Mouse (Mus musculus) liver, embryonic 14.5 days (tissue): Measurements from ENCODE around the gene Ctsk. TPM values are rescaled to one million over a fixed set of nuclear protein-coding genes. Genes with fewer than 3 reads are reported as not detected.

ENCODE experiments used
- ATAC-seq: fragments of 200-750 bp; cut with Nextera tagmentation; 2 replicates; pipeline ENCODE4 v1.8.0; 2017; ENCODE audit warnings: moderate number of reproducible peaks, mild to moderate bottlenecking, moderate library complexity; ENCODE audit not compliant: insufficient read depth
- DNase-seq, 3 experiments: peaks; one replicate each; pipeline ENCODE4 v3.0.0-alpha.2; 2012 to 2013; ENCODE audit warnings: low read depth in 3 of 3, low spot score in 3 of 3
- H3K27ac ChIP-seq: fragments of 300-500 bp; sonication (generic); 2 replicates; pipeline ENCODE4 v1.5.1; 2014; ENCODE audit warnings: moderate library complexity, mild to moderate bottlenecking, control low read depth, inconsistent platforms
- H3K27me3 ChIP-seq: fragments of 300-500 bp; sonication (generic); 2 replicates; pipeline ENCODE4 v1.6.1; 2014; ENCODE audit warnings: mild to moderate bottlenecking, low read length, moderate library complexity; ENCODE audit not compliant: control insufficient read depth, insufficient read depth
- H3K36me3 ChIP-seq: fragments of 300-500 bp; sonication (generic); replicated peaks from 2 replicates; pipeline ENCODE4 v1.6.1; 2014; ENCODE audit warnings: low read depth; ENCODE audit not compliant: control insufficient read depth, insufficient read depth
- H3K4me1 ChIP-seq, 2 experiments: fragments of 200-500 bp in 1 of 2; fragments of 300-500 bp in 1 of 2; sonication (generic) in 1 of 2; replicated peaks; 2 replicates each; pipeline ENCODE4 v1.6.1; 2012 to 2014; ENCODE audit warnings: antibody characterized with exemption in 1 of 2, inconsistent platforms in 1 of 2, low read length in 1 of 2; ENCODE audit not compliant: control insufficient read depth in 2 of 2, insufficient read depth in 2 of 2
- H3K4me2 ChIP-seq: fragments of 300-500 bp; sonication (generic); 2 replicates; pipeline ENCODE4 v1.6.1; 2014; ENCODE audit warnings: low read depth, mild to moderate bottlenecking, control low read depth, moderate library complexity
- H3K4me3 ChIP-seq, 2 experiments: fragments of 200-500 bp in 1 of 2; fragments of 300-500 bp in 1 of 2; sonication (generic) in 1 of 2; 2 replicates each; pipeline ENCODE4 v1.5.1; 2012 to 2014; ENCODE audit warnings: low read depth in 2 of 2, low read length in 2 of 2, mild to moderate bottlenecking in 2 of 2, control low read depth in 1 of 2, inconsistent platforms in 1 of 2, moderate library complexity in 1 of 2; ENCODE audit not compliant: insufficient read depth in 1 of 2
- H3K9ac ChIP-seq: fragments of 300-500 bp; sonication (generic); replicated peaks from 2 replicates; pipeline ENCODE4 v1.6.1; 2014; ENCODE audit warnings: mild to moderate bottlenecking, control low read depth, moderate library complexity
- H3K9me3 ChIP-seq: fragments of 300-500 bp; sonication (generic); 2 replicates; pipeline ENCODE4 v1.6.1; 2016; ENCODE audit warnings: low read length, mixed read lengths; ENCODE audit not compliant: control insufficient read depth
- CTCF ChIP-seq: IDR thresholded peaks from 2 replicates; pipeline ENCODE4 v1.5.1; 2016; ENCODE audit warnings: antibody characterized with exemption, low read depth, control low read depth
- EP300 ChIP-seq: IDR thresholded peaks from 2 replicates; pipeline ENCODE4 v1.6.1; 2016; ENCODE audit warnings: antibody characterized with exemption, low read depth
- WGBS: fragments of 180-500 bp; shearing (Covaris S2); extraction: QIAGEN DNeasy Blood & Tissue Kit; methylation state at CpG from one replicate; pipeline ENCODE4 v1.1.7; 2014; ENCODE audit not compliant: insufficient replicate concordance; 5-methylcytosine and 5-hydroxymethylcytosine counted together
- polyA plus RNA-seq, 2 experiments: library from polyadenylated mRNA; depleted of rRNA in 1 of 2; stranded (reverse) in 1 of 2; unstranded in 1 of 2; fragments of >200 nt; fragmentation: Nextera tagmentation in 1 of 2; extraction: Ambion mirVana in 1 of 2; gene quantifications; 2 replicates each; pipeline versions ENCODE4 v1.2.1 to v1.2.3; 2012 to 2014

The Ctsk gene
- polyA plus RNA-seq, 2 experiments = 0.92 to 1.3 TPM

DNA sequence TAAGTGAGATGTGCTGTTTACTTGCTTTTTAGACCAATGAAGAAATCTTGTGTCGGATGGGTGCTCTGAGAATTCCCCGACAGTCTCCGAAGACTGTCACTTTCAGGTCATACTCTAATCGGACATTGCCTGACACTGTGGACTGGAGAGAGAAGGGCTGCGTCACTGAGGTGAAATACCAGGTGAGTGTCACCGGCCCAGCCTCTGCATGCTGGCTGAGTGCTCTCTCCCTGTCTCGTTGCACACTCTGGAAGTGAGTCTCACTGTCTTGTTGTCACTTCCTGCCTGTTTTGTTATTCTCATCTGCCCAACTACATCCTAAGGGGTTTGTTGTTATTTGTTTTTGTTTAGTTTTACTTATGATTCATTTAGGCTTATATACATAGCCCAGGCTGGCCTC is 43.9 kb downstream of the Ctsk start:
- Histone ChIP-seq H3K27me3 (no peaks in the 10 kb centered on the region; the same call in 1 of the 2 replicates), H3K4me2 (no peak overlapping the region), H3K4me1 (no peaks in the 10 kb centered on the region), H3K9me3 (no peaks in the 10 kb centered on the region), H3K9ac (no peak overlapping the region), H3K4me3 (no peak overlapping the region), H3K27ac (no peak overlapping the region), H3K36me3 (no peaks in the 10 kb centered on the region)
- 64% methylated on average over 7 of the region's 7 CpGs for WGBS
- ATAC-seq = no peak
- TF ChIP-seq CTCF (no peak), EP300 (no peak)
- no peak for DNase-seq

DNA sequence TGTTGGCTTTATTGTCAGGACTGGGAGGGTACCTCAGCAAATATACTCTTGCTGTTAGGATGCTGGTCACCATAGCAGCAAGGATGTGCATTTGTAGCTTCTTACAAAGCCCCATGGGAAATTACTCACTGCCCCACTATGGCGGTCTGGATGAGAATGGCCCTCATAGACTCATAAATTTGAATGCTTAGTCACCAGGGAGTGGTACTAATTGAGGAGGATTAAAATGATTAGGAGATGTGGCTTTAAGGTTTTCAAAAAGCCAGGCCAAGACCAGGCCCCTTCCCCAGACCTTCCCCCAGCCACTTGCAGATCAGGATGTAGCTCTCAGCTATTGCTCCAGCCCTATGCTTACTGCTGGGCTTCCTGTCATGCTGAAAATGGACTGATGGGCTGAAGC is 51.1 kb downstream of the Ctsk start:
- TF ChIP-seq CTCF (no peak), EP300 (no peak)
- Histone ChIP-seq H3K4me3 (no peak overlapping the region), H3K9ac (no peak overlapping the region), H3K4me1 (peaks cover 0 to 3% of the 10 kb centered on the region in 2 experiments; a peak in 2 of 4 replicates), H3K9me3 (no peaks in the 10 kb centered on the region), H3K36me3 (no peaks in the 10 kb centered on the region), H3K27ac (no peak overlapping the region), H3K27me3 (no peaks in the 10 kb centered on the region; the same call in 1 of the 2 replicates), H3K4me2 (no peak overlapping the region)
- WGBS = 67% methylated on average over 1 of the region's 1 CpGs
- DNase-seq = no peak
- no peak for ATAC-seq

- H3K4me2 ChIP-seq = no peak overlapping the region
- TF ChIP-seq CTCF (no peak), EP300 (no peak)
- no peak overlapping the region for H3K27ac ChIP-seq
- DNase-seq (no peak), ATAC-seq (no peak)
- peaks cover 0 to 3% of the 10 kb centered on the region in 2 experiments; a peak in 2 of 4 replicates for H3K4me1 ChIP-seq
- H3K9me3 ChIP-seq = no peaks in the 10 kb centered on the region
- no peaks in the 10 kb centered on the region for H3K27me3 ChIP-seq
- H3K4me3 ChIP-seq = no peak overlapping the region
- no peaks in the 10 kb centered on the region for H3K36me3 ChIP-seq
- H3K9ac ChIP-seq = no peak overlapping the region
- 43% methylated on average over 3 of the region's 3 CpGs for WGBS
Measured at GRCm38 (mm10) chr3:95553986-95554385, 54.9 kb downstream of the Ctsk start.

Other genes starting within 250 kb of the Ctsk start
- gene Bnipl, start 248.1 kb upstream of the Ctsk start, polyA plus RNA-seq (2012; rRNA removed) = 0.04 TPM in 2 replicates
- gene Bnipl, start 248.1 kb upstream of the Ctsk start, polyA plus RNA-seq (2014; fragmentation: Nextera tagmentation; extraction: Ambion mirVana) = 0.16 TPM in 1 of 2 replicates, not detected in the other
- gene Mindy1, start 217.9 kb upstream of the Ctsk start, polyA plus RNA-seq (2012; rRNA removed) = 13.2 and 13.6 TPM in 2 replicates
- 16.1 and 16.8 TPM in 2 replicates for gene Mindy1, start 217.9 kb upstream of the Ctsk start, polyA plus RNA-seq (2014; fragmentation: Nextera tagmentation; extraction: Ambion mirVana)
- gene Prune1, start 217.2 kb upstream of the Ctsk start, polyA plus RNA-seq (2012; rRNA removed) = 8.0 TPM in 2 replicates
- gene Prune1, start 217.2 kb upstream of the Ctsk start, polyA plus RNA-seq (2014; fragmentation: Nextera tagmentation; extraction: Ambion mirVana) = 6.8 and 7.3 TPM in 2 replicates
- gene Anxa9, start 192.1 kb upstream of the Ctsk start, polyA plus RNA-seq (2012; rRNA removed) = 2.5 and 2.6 TPM in 2 replicates
- gene Anxa9, start 192.1 kb upstream of the Ctsk start, polyA plus RNA-seq (2014; fragmentation: Nextera tagmentation; extraction: Ambion mirVana) = 2.8 and 3.8 TPM in 2 replicates
- 55.1 and 63.8 TPM in 2 replicates for gene Cers2, start 184.5 kb upstream of the Ctsk start, polyA plus RNA-seq (2012; rRNA removed)
- gene Cers2, start 184.5 kb upstream of the Ctsk start, polyA plus RNA-seq (2014; fragmentation: Nextera tagmentation; extraction: Ambion mirVana) = 80.2 and 88.2 TPM in 2 replicates
- gene Setdb1, start 142.1 kb upstream of the Ctsk start, polyA plus RNA-seq (2012; rRNA removed) = 11.2 and 14.1 TPM in 2 replicates
- 13.4 and 15.2 TPM in 2 replicates for gene Setdb1, start 142.1 kb upstream of the Ctsk start, polyA plus RNA-seq (2014; fragmentation: Nextera tagmentation; extraction: Ambion mirVana)
- not detected in 2 replicates for gene 4930558C23Rik, start 96.4 kb upstream of the Ctsk start, polyA plus RNA-seq (2012; rRNA removed)
- gene 4930558C23Rik, start 96.4 kb upstream of the Ctsk start, polyA plus RNA-seq (2014; fragmentation: Nextera tagmentation; extraction: Ambion mirVana) = not detected in 2 replicates
- 9.9 and 11.3 TPM in 2 replicates for gene Arnt, start 64.9 kb upstream of the Ctsk start, polyA plus RNA-seq (2012; rRNA removed)
- 10.2 and 10.9 TPM in 2 replicates for gene Arnt, start 64.9 kb upstream of the Ctsk start, polyA plus RNA-seq (2014; fragmentation: Nextera tagmentation; extraction: Ambion mirVana)
- 9.8 and 16.1 TPM in 2 replicates for gene Ctss, start 27.5 kb downstream of the Ctsk start, polyA plus RNA-seq (2012; rRNA removed)
- gene Ctss, start 27.5 kb downstream of the Ctsk start, polyA plus RNA-seq (2014; fragmentation: Nextera tagmentation; extraction: Ambion mirVana) = 27.1 and 27.7 TPM in 2 replicates
- gene Hormad1, start 60.4 kb downstream of the Ctsk start, polyA plus RNA-seq (2012; rRNA removed) = not detected in 2 replicates
- gene Hormad1, start 60.4 kb downstream of the Ctsk start, polyA plus RNA-seq (2014; fragmentation: Nextera tagmentation; extraction: Ambion mirVana) = 0.06 TPM in 1 of 2 replicates, not detected in the other
- 10.9 and 17.1 TPM in 2 replicates for gene Golph3l, start 89.7 kb downstream of the Ctsk start, polyA plus RNA-seq (2012; rRNA removed)
- 32.6 and 38.5 TPM in 2 replicates for gene Golph3l, start 89.7 kb downstream of the Ctsk start, polyA plus RNA-seq (2014; fragmentation: Nextera tagmentation; extraction: Ambion mirVana)
- gene Ensa, start 125.7 kb downstream of the Ctsk start, polyA plus RNA-seq (2012; rRNA removed) = 10.2 and 14.9 TPM in 2 replicates
- 26.8 and 27.1 TPM in 2 replicates for gene Ensa, start 125.7 kb downstream of the Ctsk start, polyA plus RNA-seq (2014; fragmentation: Nextera tagmentation; extraction: Ambion mirVana)
- 26.6 and 34.6 TPM in 2 replicates for gene Mcl1, start 159.5 kb downstream of the Ctsk start, polyA plus RNA-seq (2012; rRNA removed)
- gene Mcl1, start 159.5 kb downstream of the Ctsk start, polyA plus RNA-seq (2014; fragmentation: Nextera tagmentation; extraction: Ambion mirVana) = 39.2 and 45.0 TPM in 2 replicates
- 0.12 and 0.43 TPM in 2 replicates for gene Adamtsl4, start 188.7 kb downstream of the Ctsk start, polyA plus RNA-seq (2012; rRNA removed)
- gene Adamtsl4, start 188.7 kb downstream of the Ctsk start, polyA plus RNA-seq (2014; fragmentation: Nextera tagmentation; extraction: Ambion mirVana) = 0.17 and 0.47 TPM in 2 replicates
- 9.3 and 9.8 TPM in 2 replicates for gene Ecm1, start 240.3 kb downstream of the Ctsk start, polyA plus RNA-seq (2012; rRNA removed)
- gene Ecm1, start 240.3 kb downstream of the Ctsk start, polyA plus RNA-seq (2014; fragmentation: Nextera tagmentation; extraction: Ambion mirVana) = 10.2 and 12.9 TPM in 2 replicates